Mouse (Mus musculus): ENCODE data around the gene Nktr. TPM values are rescaled to one million over a fixed set of nuclear protein-coding genes. Genes with fewer than 3 reads are reported as not detected.

Gene Nktr
- polyA plus RNA-seq, 1 experiment from 2014 or later, result 61.2 TPM

DNA sequence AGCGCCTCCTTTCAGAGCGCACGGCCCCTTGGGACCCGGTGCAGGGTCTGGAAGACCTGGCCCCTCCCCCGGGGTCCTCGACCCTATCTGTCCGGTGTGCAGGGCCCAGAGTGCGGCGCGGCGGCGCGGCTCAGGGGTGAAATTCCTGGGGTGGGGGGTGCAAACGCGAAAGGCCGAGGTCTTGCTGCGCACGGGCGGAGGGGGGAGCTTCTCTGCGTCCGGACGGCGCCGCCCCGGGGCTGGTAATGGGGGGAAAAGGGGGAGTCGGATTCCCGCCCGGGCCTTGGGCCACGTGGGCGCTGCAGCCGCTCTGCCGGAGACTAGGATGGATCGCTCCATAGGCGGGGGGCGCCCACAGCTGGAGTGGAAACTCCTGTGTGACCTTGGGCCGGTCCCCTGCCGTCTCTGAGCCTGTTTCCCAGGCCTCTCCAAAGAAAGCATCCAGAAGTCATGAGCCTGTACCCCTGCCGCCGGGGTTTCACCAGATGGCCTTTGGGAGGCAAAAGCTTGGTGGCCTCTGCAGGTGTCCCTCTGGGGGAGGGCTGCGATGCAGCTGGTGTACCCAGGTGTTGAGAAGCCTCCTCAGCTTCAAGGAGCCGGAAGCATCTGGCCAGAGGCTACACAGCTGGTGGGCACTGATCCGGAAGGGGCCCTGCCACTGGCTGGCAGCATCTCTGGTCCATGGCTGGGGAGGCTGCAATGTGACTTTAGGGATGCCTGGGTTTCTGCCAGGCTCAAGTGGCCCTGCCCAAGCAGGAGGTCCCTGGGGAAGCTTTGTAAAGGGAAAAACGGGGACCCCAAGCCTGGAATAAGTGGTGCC, 41.5 kb downstream of the Nktr start:
- no peaks in the 10 kb centered on the region for H3K9me3 ChIP-seq (replicated peaks; ENCODE audit: control insufficient read depth, low read length)
- peak overlapping the region; percentile 96 for H3K9ac ChIP-seq (replicated peaks; ENCODE audit: low read length)
- H3K4me3 ChIP-seq (ENCODE audit: low read depth, low read length), result peak overlapping the region; percentile 86
- DNase-seq (ENCODE audit: low spot score) (peak; percentile 87), ATAC-seq (replicated peaks; ENCODE audit: insufficient number of reproducible peaks, low FRiP score, low TSS enrichment, low read depth) (peak; percentile 65)
- 2% methylated on average over 38 of the region's 43 CpGs for WGBS
- no peaks in the 10 kb centered on the region for H3K27me3 ChIP-seq (ENCODE audit: control insufficient read depth, insufficient read depth, low read length)
- peak overlapping the region; percentile 94 for H3K4me2 ChIP-seq (ENCODE audit: low read depth, low read length)
- peak overlapping the region; percentile 88 for H3K27ac ChIP-seq (replicated peaks; ENCODE audit: low read depth, low read length)
- H3K4me1 ChIP-seq (ENCODE audit: control insufficient read depth, insufficient read depth, low read length), result no peaks in the 10 kb centered on the region; the same call in none of the 2 replicates
- no peaks in the 10 kb centered on the region; the same call in 1 of the 2 replicates for H3K36me3 ChIP-seq (replicated peaks; ENCODE audit: control insufficient read depth, insufficient read depth, low read depth, low read length)

DNA sequence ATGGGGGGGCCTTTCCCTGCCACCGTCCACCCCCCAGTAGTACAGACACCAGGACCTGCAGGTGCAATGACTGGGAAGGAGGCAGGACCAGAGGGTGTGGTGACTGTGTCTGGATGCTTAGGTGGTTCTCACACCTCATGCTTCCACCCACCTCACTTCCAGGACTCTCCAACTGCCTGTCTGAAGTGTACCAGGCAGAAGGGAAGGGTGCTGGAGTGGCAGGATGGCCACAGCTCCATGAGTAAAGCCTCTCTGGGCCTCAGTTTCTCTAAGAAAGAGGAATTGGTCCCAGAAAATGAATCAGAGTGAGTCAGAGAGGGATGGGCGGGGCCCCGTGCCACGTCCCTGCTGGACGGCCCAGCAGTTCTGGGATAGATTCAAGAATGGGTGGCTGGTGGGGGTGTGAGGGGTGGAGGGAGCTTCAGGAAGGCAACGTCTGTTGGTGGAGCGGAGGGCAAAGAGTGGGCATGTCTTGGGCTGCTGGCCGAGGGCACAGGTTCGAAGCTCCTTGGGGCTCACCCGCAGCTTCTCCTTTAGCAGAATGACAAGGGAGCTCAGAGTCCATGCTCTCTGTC, 42.2 kb downstream of the Nktr start:
- ATAC-seq (replicated peaks; ENCODE audit: insufficient number of reproducible peaks, low FRiP score, low TSS enrichment, low read depth), result no peak
- H3K4me3 ChIP-seq (ENCODE audit: low read depth, low read length), result peak overlapping the region; percentile 86; the same call in 1 of the 2 replicates
- H3K4me1 ChIP-seq (ENCODE audit: control insufficient read depth, insufficient read depth, low read length), result no peaks in the 10 kb centered on the region; the same call in none of the 2 replicates
- no peaks in the 10 kb centered on the region for H3K27me3 ChIP-seq (ENCODE audit: control insufficient read depth, insufficient read depth, low read length)
- H3K27ac ChIP-seq (replicated peaks; ENCODE audit: low read depth, low read length), result no peak overlapping the region
- no peak for DNase-seq (ENCODE audit: low spot score)
- H3K36me3 ChIP-seq (replicated peaks; ENCODE audit: control insufficient read depth, insufficient read depth, low read depth, low read length), result no peaks in the 10 kb centered on the region; the same call in 1 of the 2 replicates
- 72% methylated on average over 10 of the region's 10 CpGs for WGBS
- H3K9me3 ChIP-seq (replicated peaks; ENCODE audit: control insufficient read depth, low read length), result no peaks in the 10 kb centered on the region
- H3K9ac ChIP-seq (replicated peaks; ENCODE audit: low read length), result peak overlapping the region; percentile 22; the same call in 1 of the 2 replicates
- H3K4me2 ChIP-seq (ENCODE audit: low read depth, low read length), result peak overlapping the region; percentile 94

DNA sequence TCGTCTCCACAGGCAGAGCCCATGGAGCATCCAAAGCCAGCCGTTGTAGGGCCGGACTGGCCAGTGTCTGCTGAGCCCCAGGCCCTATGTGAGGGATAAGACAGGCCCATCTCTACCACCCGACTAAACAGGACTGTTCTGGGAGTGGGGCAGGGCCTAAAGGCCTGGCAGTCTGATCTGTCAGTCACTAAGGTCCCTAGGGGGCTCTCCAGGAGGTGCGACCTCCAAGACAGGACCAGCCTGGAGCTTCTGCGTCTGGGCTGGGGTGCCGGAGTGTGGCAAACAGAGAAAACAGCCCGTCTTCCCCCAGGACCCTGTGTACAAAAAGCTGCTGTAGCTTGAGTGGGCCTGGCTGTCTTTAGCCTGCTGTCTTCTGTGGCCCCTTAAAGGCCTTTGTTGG, 42.8 kb downstream of the Nktr start:
- no peaks in the 10 kb centered on the region for H3K9me3 ChIP-seq (replicated peaks; ENCODE audit: control insufficient read depth, low read length)
- H3K36me3 ChIP-seq (replicated peaks; ENCODE audit: control insufficient read depth, insufficient read depth, low read depth, low read length), result no peaks in the 10 kb centered on the region; the same call in 1 of the 2 replicates
- H3K27me3 ChIP-seq (ENCODE audit: control insufficient read depth, insufficient read depth, low read length), result no peaks in the 10 kb centered on the region
- ATAC-seq (replicated peaks; ENCODE audit: insufficient number of reproducible peaks, low FRiP score, low TSS enrichment, low read depth), result no peak
- H3K4me1 ChIP-seq (ENCODE audit: control insufficient read depth, insufficient read depth, low read length), result no peaks in the 10 kb centered on the region; the same call in none of the 2 replicates
- H3K27ac ChIP-seq (replicated peaks; ENCODE audit: low read depth, low read length), result no peak overlapping the region
- no peak overlapping the region for H3K9ac ChIP-seq (replicated peaks; ENCODE audit: low read length)
- 63% methylated on average over 8 of the region's 8 CpGs for WGBS
- no peak overlapping the region for H3K4me3 ChIP-seq (ENCODE audit: low read depth, low read length)
- no peak for DNase-seq (ENCODE audit: low spot score)
- H3K4me2 ChIP-seq (ENCODE audit: low read depth, low read length), result peak overlapping the region; percentile 13; the same call in 1 of the 2 replicates

DNA sequence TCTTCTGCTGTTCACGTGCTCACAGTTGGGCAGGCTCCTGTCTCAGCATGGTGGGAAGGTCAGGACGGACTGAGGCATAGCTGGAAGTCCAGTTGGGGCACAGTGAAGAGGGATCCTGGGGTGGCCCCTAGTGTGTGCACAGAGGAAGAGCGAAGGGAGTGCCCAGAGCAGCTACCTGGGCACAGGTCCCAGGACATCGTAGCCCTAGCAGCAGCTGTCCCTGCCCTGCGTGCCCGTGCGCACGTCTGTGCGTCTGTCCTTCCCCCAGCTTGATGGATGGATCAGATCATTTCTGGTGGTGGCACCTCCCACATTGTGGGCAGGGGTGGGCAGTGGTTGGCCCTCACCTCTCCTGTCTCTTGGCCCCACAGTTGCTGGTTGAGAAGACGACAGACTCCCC, 43.3 kb downstream of the Nktr start:
- no peak for DNase-seq (ENCODE audit: low spot score)
- WGBS, result 91% methylated on average over 10 of the region's 10 CpGs
- H3K36me3 ChIP-seq (replicated peaks; ENCODE audit: control insufficient read depth, insufficient read depth, low read depth, low read length), result no peaks in the 10 kb centered on the region; the same call in 1 of the 2 replicates

DNA sequence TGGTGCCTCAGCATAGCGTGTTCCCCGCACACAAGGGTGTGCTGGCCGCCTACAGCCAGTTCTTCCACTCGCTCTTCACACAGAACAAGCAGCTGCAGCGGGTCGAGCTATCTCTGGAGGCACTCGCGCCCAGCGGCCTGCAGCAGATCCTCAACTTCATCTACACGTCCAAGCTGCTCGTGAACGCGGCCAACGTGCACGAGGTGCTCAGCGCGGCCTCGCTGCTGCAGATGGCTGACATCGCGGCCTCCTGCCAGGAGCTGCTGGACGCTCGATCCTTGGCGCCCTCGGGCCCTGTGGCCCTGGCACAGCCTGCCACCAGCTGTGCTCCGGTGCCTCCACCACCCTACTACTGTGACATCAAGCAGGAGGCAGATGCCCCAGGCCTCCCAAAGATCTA, 43.8 kb downstream of the Nktr start:
- Histone ChIP-seq H3K4me1 (ENCODE audit: control insufficient read depth, insufficient read depth, low read length) (no peaks in the 10 kb centered on the region; the same call in none of the 2 replicates), H3K9me3 (replicated peaks; ENCODE audit: control insufficient read depth, low read length) (no peaks in the 10 kb centered on the region), H3K9ac (replicated peaks; ENCODE audit: low read length) (no peak overlapping the region), H3K4me2 (ENCODE audit: low read depth, low read length) (no peak overlapping the region), H3K27me3 (ENCODE audit: control insufficient read depth, insufficient read depth, low read length) (no peaks in the 10 kb centered on the region), H3K4me3 (ENCODE audit: low read depth, low read length) (no peak overlapping the region), H3K36me3 (replicated peaks; ENCODE audit: control insufficient read depth, insufficient read depth, low read depth, low read length) (no peaks in the 10 kb centered on the region; the same call in 1 of the 2 replicates), H3K27ac (replicated peaks; ENCODE audit: low read depth, low read length) (no peak overlapping the region)
- ATAC-seq (replicated peaks; ENCODE audit: insufficient number of reproducible peaks, low FRiP score, low TSS enrichment, low read depth) (no peak), DNase-seq (ENCODE audit: low spot score) (no peak)
- 91% methylated on average over 25 of the region's 25 CpGs for WGBS

More for the DNA sequence above, 43.3 kb downstream of the Nktr start:
- Histone ChIP-seq H3K9ac (replicated peaks; ENCODE audit: low read length) (no peak overlapping the region), H3K27ac (replicated peaks; ENCODE audit: low read depth, low read length) (no peak overlapping the region), H3K27me3 (ENCODE audit: control insufficient read depth, insufficient read depth, low read length) (no peaks in the 10 kb centered on the region), H3K4me3 (ENCODE audit: low read depth, low read length) (no peak overlapping the region), H3K4me2 (ENCODE audit: low read depth, low read length) (no peak overlapping the region), H3K4me1 (ENCODE audit: control insufficient read depth, insufficient read depth, low read length) (no peaks in the 10 kb centered on the region; the same call in none of the 2 replicates), H3K9me3 (replicated peaks; ENCODE audit: control insufficient read depth, low read length) (no peaks in the 10 kb centered on the region)
- no peak for ATAC-seq (replicated peaks; ENCODE audit: insufficient number of reproducible peaks, low FRiP score, low TSS enrichment, low read depth)

DNA sequence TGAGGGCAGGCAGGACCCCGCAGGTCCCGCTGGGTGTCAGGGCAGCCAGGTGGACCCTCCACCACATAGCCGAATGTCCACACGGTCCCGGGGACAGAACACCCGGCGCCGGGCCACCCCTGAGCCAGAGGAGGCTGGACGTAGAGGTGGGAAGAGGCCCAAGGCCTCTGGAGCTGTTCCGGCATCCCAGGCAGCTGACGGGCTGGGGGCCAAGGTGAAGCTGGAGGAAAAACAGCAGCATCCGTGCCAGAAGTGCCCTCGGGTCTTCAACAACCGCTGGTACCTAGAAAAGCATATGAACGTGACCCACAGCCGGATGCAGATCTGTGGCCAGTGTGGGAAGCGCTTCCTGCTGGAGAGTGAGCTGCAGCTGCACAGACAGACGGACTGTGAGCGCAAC, 44.7 kb downstream of the Nktr start:
- Histone ChIP-seq H3K4me2 (ENCODE audit: low read depth, low read length) (no peak overlapping the region), H3K4me1 (ENCODE audit: control insufficient read depth, insufficient read depth, low read length) (no peaks in the 10 kb centered on the region; the same call in none of the 2 replicates), H3K4me3 (ENCODE audit: low read depth, low read length) (no peak overlapping the region), H3K27ac (replicated peaks; ENCODE audit: low read depth, low read length) (no peak overlapping the region), H3K9ac (replicated peaks; ENCODE audit: low read length) (no peak overlapping the region), H3K9me3 (replicated peaks; ENCODE audit: control insufficient read depth, low read length) (no peaks in the 10 kb centered on the region), H3K27me3 (ENCODE audit: control insufficient read depth, insufficient read depth, low read length) (no peaks in the 10 kb centered on the region), H3K36me3 (replicated peaks; ENCODE audit: control insufficient read depth, insufficient read depth, low read depth, low read length) (no peaks in the 10 kb centered on the region; the same call in 1 of the 2 replicates)
- DNase-seq (ENCODE audit: low spot score) (no peak), ATAC-seq (replicated peaks; ENCODE audit: insufficient number of reproducible peaks, low FRiP score, low TSS enrichment, low read depth) (no peak)
- 87% methylated on average over 19 of the region's 19 CpGs for WGBS

DNA sequence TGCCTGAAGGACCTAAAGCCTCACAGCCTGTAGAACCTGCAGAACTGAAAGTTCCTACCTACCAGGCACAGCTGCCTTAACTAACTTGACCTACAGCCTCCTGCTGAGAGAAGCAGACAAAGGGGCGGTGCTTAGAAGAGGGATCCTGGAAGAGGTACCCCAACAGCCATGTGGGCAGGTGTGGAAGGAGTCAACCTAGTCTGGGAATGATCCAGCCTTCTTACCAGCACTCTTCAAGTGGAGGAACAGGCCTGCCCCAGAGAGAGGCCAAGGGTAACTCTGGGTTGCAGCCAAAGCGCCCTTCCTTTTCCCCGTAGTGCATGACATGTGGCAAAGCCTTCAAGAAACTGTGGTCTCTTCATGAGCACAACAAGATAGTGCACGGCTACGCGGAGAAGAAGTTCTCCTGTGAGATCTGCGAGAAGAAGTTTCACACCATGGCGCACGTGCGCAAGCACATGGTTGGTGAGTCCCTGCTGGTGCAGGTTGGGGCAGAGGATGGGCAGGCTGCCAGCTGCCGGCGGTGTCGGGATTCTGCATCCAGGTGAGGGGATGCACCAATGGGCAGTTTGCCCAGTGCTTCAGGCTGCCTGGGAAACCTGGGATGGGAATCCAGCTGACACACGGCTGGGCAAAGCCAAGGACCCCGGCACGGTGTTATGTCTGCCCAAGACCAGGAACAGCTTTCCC, 46.3 kb downstream of the Nktr start:
- H3K4me2 ChIP-seq (ENCODE audit: low read depth, low read length), result no peak overlapping the region
- WGBS, result 91% methylated on average over 16 of the region's 16 CpGs
- DNase-seq (ENCODE audit: low spot score), result no peak
- no peaks in the 10 kb centered on the region for H3K9me3 ChIP-seq (replicated peaks; ENCODE audit: control insufficient read depth, low read length)
- no peak overlapping the region for H3K9ac ChIP-seq (replicated peaks; ENCODE audit: low read length)
- no peaks in the 10 kb centered on the region; the same call in 1 of the 2 replicates for H3K36me3 ChIP-seq (replicated peaks; ENCODE audit: control insufficient read depth, insufficient read depth, low read depth, low read length)
- ATAC-seq (replicated peaks; ENCODE audit: insufficient number of reproducible peaks, low FRiP score, low TSS enrichment, low read depth), result no peak
- no peak overlapping the region for H3K27ac ChIP-seq (replicated peaks; ENCODE audit: low read depth, low read length)
- H3K27me3 ChIP-seq (ENCODE audit: control insufficient read depth, insufficient read depth, low read length), result no peaks in the 10 kb centered on the region
- no peaks in the 10 kb centered on the region; the same call in none of the 2 replicates for H3K4me1 ChIP-seq (ENCODE audit: control insufficient read depth, insufficient read depth, low read length)
- H3K4me3 ChIP-seq (ENCODE audit: low read depth, low read length), result no peak overlapping the region

Measured in embryonic facial prominence, embryonic 11.5 days (tissue).